Mouse (Mus musculus): ENCODE data around the gene Ect2. TPM values are rescaled to one million over a fixed set of nuclear protein-coding genes. Genes with fewer than 3 reads are reported as not detected.

The Ect2 gene
- polyA plus RNA-seq, 2 experiments, result 21.4 to 33.8 TPM

GRCm38 (mm10) chr3:27170257-27170656, 16.6 kb upstream of the Ect2 start:
- no peak overlapping the region for H3K4me2 ChIP-seq (replicated peaks; ENCODE audit: low read depth, low read length, severe bottlenecking)
- WGBS, result 82% methylated on average over 1 of the region's 1 CpGs
- no peak for TF ChIP-seq POLR2A (IDR thresholded peaks at IDR 0.05; ENCODE audit: borderline replicate concordance, extremely low read depth, insufficient read depth, insufficient read length)
- H3K9ac ChIP-seq (ENCODE audit: low read depth, low read length, severe bottlenecking), result no peak overlapping the region
- no peaks in the 10 kb centered on the region for H3K36me3 ChIP-seq (ENCODE audit: control insufficient read depth, insufficient read depth, low read length)
- no peak overlapping the region for H3K27ac ChIP-seq (replicated peaks; ENCODE audit: low read depth, low read length)
- DNase-seq (ENCODE audit: low spot score) (no peak), ATAC-seq (ENCODE audit: low FRiP score, low read depth) (no peak)
- H3K9me3 ChIP-seq (ENCODE audit: control insufficient read depth, low read length), result no peaks in the 10 kb centered on the region
- no peaks in the 10 kb centered on the region for H3K27me3 ChIP-seq (ENCODE audit: control insufficient read depth, insufficient read depth, low read length)
- no peaks in the 10 kb centered on the region for H3K4me1 ChIP-seq (ENCODE audit: control insufficient read depth, insufficient read depth, low read length)
- no peak overlapping the region for H3K4me3 ChIP-seq (replicated peaks; ENCODE audit: low read length)

- Histone ChIP-seq H3K36me3 (ENCODE audit: control insufficient read depth, insufficient read depth, low read length) (no peaks in the 10 kb centered on the region), H3K4me3 (replicated peaks; ENCODE audit: low read length) (no peak overlapping the region), H3K27ac (replicated peaks; ENCODE audit: low read depth, low read length) (no peak overlapping the region), H3K27me3 (ENCODE audit: control insufficient read depth, insufficient read depth, low read length) (no peaks in the 10 kb centered on the region), H3K9me3 (ENCODE audit: control insufficient read depth, low read length) (no peaks in the 10 kb centered on the region), H3K4me1 (ENCODE audit: control insufficient read depth, insufficient read depth, low read length) (no peaks in the 10 kb centered on the region), H3K4me2 (replicated peaks; ENCODE audit: low read depth, low read length, severe bottlenecking) (no peak overlapping the region), H3K9ac (ENCODE audit: low read depth, low read length, severe bottlenecking) (no peak overlapping the region)
- WGBS, result 65% methylated on average over 3 of the region's 3 CpGs
- TF ChIP-seq POLR2A (IDR thresholded peaks at IDR 0.05; ENCODE audit: borderline replicate concordance, extremely low read depth, insufficient read depth, insufficient read length), result no peak
- DNase-seq (ENCODE audit: low spot score) (no peak), ATAC-seq (ENCODE audit: low FRiP score, low read depth) (no peak)
These were observed 11.9 kb upstream of the Ect2 start for GRCm38 (mm10) chr3:27165481-27166065.

- WGBS, result 66% methylated on average over 2 of the region's 2 CpGs
- no peak overlapping the region for H3K9ac ChIP-seq (ENCODE audit: low read depth, low read length, severe bottlenecking)
These were observed 8.7 kb upstream of the Ect2 start for GRCm38 (mm10) chr3:27162410-27162804.

GRCm38 (mm10) chr3:27161645-27162409, 8.1 kb upstream of the Ect2 start:
- H3K9me3 ChIP-seq (ENCODE audit: control insufficient read depth, low read length), result no peaks in the 10 kb centered on the region
- H3K27ac ChIP-seq (replicated peaks; ENCODE audit: low read depth, low read length), result no peak overlapping the region
- no peaks in the 10 kb centered on the region for H3K36me3 ChIP-seq (ENCODE audit: control insufficient read depth, insufficient read depth, low read length)
- H3K4me2 ChIP-seq (replicated peaks; ENCODE audit: low read depth, low read length, severe bottlenecking), result no peak overlapping the region
- TF ChIP-seq POLR2A (IDR thresholded peaks at IDR 0.05; ENCODE audit: borderline replicate concordance, extremely low read depth, insufficient read depth, insufficient read length), result no peak
- H3K4me3 ChIP-seq (replicated peaks; ENCODE audit: low read length), result no peak overlapping the region
- H3K27me3 ChIP-seq (ENCODE audit: control insufficient read depth, insufficient read depth, low read length), result no peaks in the 10 kb centered on the region
- DNase-seq (ENCODE audit: low spot score), result no peak
- no peak for ATAC-seq (ENCODE audit: low FRiP score, low read depth)
- no peak overlapping the region for H3K9ac ChIP-seq (ENCODE audit: low read depth, low read length, severe bottlenecking)
- WGBS, result 79% methylated on average over 6 of the region's 6 CpGs
- H3K4me1 ChIP-seq (ENCODE audit: control insufficient read depth, insufficient read depth, low read length), result no peaks in the 10 kb centered on the region

More at GRCm38 (mm10) chr3:27162410-27162804, 8.7 kb upstream of the Ect2 start:
- H3K9me3 ChIP-seq (ENCODE audit: control insufficient read depth, low read length), result no peaks in the 10 kb centered on the region
- no peaks in the 10 kb centered on the region for H3K27me3 ChIP-seq (ENCODE audit: control insufficient read depth, insufficient read depth, low read length)
- H3K36me3 ChIP-seq (ENCODE audit: control insufficient read depth, insufficient read depth, low read length), result no peaks in the 10 kb centered on the region
- H3K27ac ChIP-seq (replicated peaks; ENCODE audit: low read depth, low read length), result no peak overlapping the region
- ATAC-seq (ENCODE audit: low FRiP score, low read depth) (no peak), DNase-seq (ENCODE audit: low spot score) (no peak)
- no peak for TF ChIP-seq POLR2A (IDR thresholded peaks at IDR 0.05; ENCODE audit: borderline replicate concordance, extremely low read depth, insufficient read depth, insufficient read length)
- no peak overlapping the region for H3K4me2 ChIP-seq (replicated peaks; ENCODE audit: low read depth, low read length, severe bottlenecking)
- H3K4me3 ChIP-seq (replicated peaks; ENCODE audit: low read length), result no peak overlapping the region
- no peaks in the 10 kb centered on the region for H3K4me1 ChIP-seq (ENCODE audit: control insufficient read depth, insufficient read depth, low read length)

GRCm38 (mm10) chr3:27158910-27159309, 5.2 kb upstream of the Ect2 start:
- peaks cover 7% of the 10 kb centered on the region; the same call in 1 of the 2 replicates for H3K4me1 ChIP-seq (ENCODE audit: control insufficient read depth, insufficient read depth, low read length)
- DNase-seq (ENCODE audit: low spot score), result no peak
- no peaks in the 10 kb centered on the region for H3K9me3 ChIP-seq (ENCODE audit: control insufficient read depth, low read length)
- ATAC-seq (ENCODE audit: low FRiP score, low read depth), result no peak
- H3K36me3 ChIP-seq (ENCODE audit: control insufficient read depth, insufficient read depth, low read length), result no peaks in the 10 kb centered on the region
- no peak overlapping the region for H3K27ac ChIP-seq (replicated peaks; ENCODE audit: low read depth, low read length)
- no peak overlapping the region for H3K9ac ChIP-seq (ENCODE audit: low read depth, low read length, severe bottlenecking)
- TF ChIP-seq POLR2A (IDR thresholded peaks at IDR 0.05; ENCODE audit: borderline replicate concordance, extremely low read depth, insufficient read depth, insufficient read length), result no peak
- no peak overlapping the region for H3K4me2 ChIP-seq (replicated peaks; ENCODE audit: low read depth, low read length, severe bottlenecking)
- 53% methylated on average over 4 of the region's 4 CpGs for WGBS
- H3K27me3 ChIP-seq (ENCODE audit: control insufficient read depth, insufficient read depth, low read length), result no peaks in the 10 kb centered on the region
- H3K4me3 ChIP-seq (replicated peaks; ENCODE audit: low read length), result no peak overlapping the region

Data from limb, embryonic 14.5 days (tissue).